ENCODE assay signal across 7 mouse cellular contexts in genomic region chr1:56976825-56977104, GRCm38 (mm10). TPM values are rescaled to one million over a fixed set of nuclear protein-coding genes. Genes with fewer than 3 reads are reported as not detected.
DNase-seq lines count a peak whose midpoint lies in the region; ATAC-seq lines count a peak whose summit lies in the region.

No protein-coding gene starts in this region.

- peak overlapping the region; percentile 57 for H3K4me2 ChIP-seq in lung, embryonic 15.5 days
- peak overlapping the region; percentile 59 for H3K4me2 ChIP-seq in forebrain, embryonic 15.5 days (replicated peaks)
- peak overlapping the region; percentile 37 for H3K4me2 ChIP-seq in liver, embryonic 12.5 days
- H3K4me2 ChIP-seq in stomach, embryonic 16.5 days (ENCODE audit: low read depth, low read length), result peak overlapping the region; percentile 37

- no peak overlapping the region for H3K9ac ChIP-seq in lung, embryonic 15.5 days
- peak overlapping the region; percentile 42 for H3K9ac ChIP-seq in forebrain, embryonic 15.5 days (replicated peaks)
- H3K9ac ChIP-seq in liver, embryonic 12.5 days, result no peak overlapping the region
- no peak overlapping the region for H3K9ac ChIP-seq in stomach, embryonic 16.5 days (ENCODE audit: low read length)

- H3K4me3 ChIP-seq in lung, embryonic 15.5 days, result peak overlapping the region; percentile 27
- H3K4me3 ChIP-seq in forebrain, embryonic 15.5 days, result peak overlapping the region; percentile 35
- H3K4me3 ChIP-seq in liver, embryonic 12.5 days, result no peak overlapping the region
- H3K4me3 ChIP-seq in stomach, embryonic 16.5 days (replicated peaks; ENCODE audit: low read length), result peak overlapping the region; percentile 36

- 3% methylated on average over 11 of the region's 11 CpGs for WGBS in lung, embryonic 15.5 days
- 1% methylated on average over 11 of the region's 11 CpGs for WGBS in forebrain, embryonic 15.5 days
- 3% methylated on average over 11 of the region's 11 CpGs for WGBS in liver, embryonic 12.5 days (ENCODE audit: insufficient replicate concordance)
- 3% methylated on average over 11 of the region's 11 CpGs for WGBS in stomach, embryonic 16.5 days

- no peaks in the 10 kb centered on the region for H3K36me3 ChIP-seq in lung, embryonic 15.5 days
- H3K36me3 ChIP-seq in forebrain, embryonic 15.5 days, result no peaks in the 10 kb centered on the region
- no peaks in the 10 kb centered on the region for H3K36me3 ChIP-seq in liver, embryonic 12.5 days
- no peaks in the 10 kb centered on the region for H3K36me3 ChIP-seq in stomach, embryonic 16.5 days (ENCODE audit: control insufficient read depth, insufficient read depth, low read length)

- H3K9me3 ChIP-seq in lung, embryonic 15.5 days, result no peaks in the 10 kb centered on the region
- H3K9me3 ChIP-seq in forebrain, embryonic 15.5 days, result no peaks in the 10 kb centered on the region
- no peaks in the 10 kb centered on the region for H3K9me3 ChIP-seq in liver, embryonic 12.5 days (replicated peaks)
- H3K9me3 ChIP-seq in stomach, embryonic 16.5 days (replicated peaks; ENCODE audit: control insufficient read depth, low read length), result no peaks in the 10 kb centered on the region

- no peak for ATAC-seq in lung, embryonic 15.5 days (ENCODE audit: borderline replicate concordance, extremely low read depth, low FRiP score, low TSS enrichment)
- ATAC-seq in forebrain, embryonic 15.5 days (replicated peaks), result no peak
- ATAC-seq in liver, embryonic 12.5 days, result no peak
- no peak for ATAC-seq in stomach, embryonic 16.5 days (ENCODE audit: insufficient read depth, low FRiP score)

- DNase-seq in lung, postnatal 10 days, result no peak
- DNase-seq in yolk sac, embryonic 10.5 days (ENCODE audit: low spot score), result no peak
- DNase-seq in cerebellum, postnatal 14 days, result no peak

- H3K4me1 ChIP-seq in lung, embryonic 15.5 days, result peaks cover 25% of the 10 kb centered on the region
- H3K4me1 ChIP-seq in forebrain, embryonic 15.5 days, result peaks cover 45% of the 10 kb centered on the region
- no peaks in the 10 kb centered on the region; the same call in 1 of the 2 replicates for H3K4me1 ChIP-seq in liver, embryonic 12.5 days
- peaks cover 11% of the 10 kb centered on the region for H3K4me1 ChIP-seq in stomach, embryonic 16.5 days (ENCODE audit: control insufficient read depth, insufficient read depth, low read length)

- peaks cover 58% of the 10 kb centered on the region for H3K27me3 ChIP-seq in lung, embryonic 15.5 days
- H3K27me3 ChIP-seq in forebrain, embryonic 15.5 days, result peaks cover 38% of the 10 kb centered on the region
- peaks cover 87% of the 10 kb centered on the region for H3K27me3 ChIP-seq in liver, embryonic 12.5 days (replicated peaks)
- peaks cover 55% of the 10 kb centered on the region for H3K27me3 ChIP-seq in stomach, embryonic 16.5 days (ENCODE audit: control insufficient read depth, insufficient read depth, low read length)

- no peak overlapping the region for H3K27ac ChIP-seq in lung, embryonic 15.5 days
- H3K27ac ChIP-seq in forebrain, embryonic 15.5 days (replicated peaks), result peak overlapping the region; percentile 79
- H3K27ac ChIP-seq in liver, embryonic 12.5 days, result no peak overlapping the region
- no peak overlapping the region for H3K27ac ChIP-seq in stomach, embryonic 16.5 days (ENCODE audit: low read length)

RNA-seq across cellular contexts. Expression of gene Satb2, which starts 1.7 kb away (rescaled TPM):
- 0.29 and 0.53 TPM in 2 replicates for polyA plus RNA-seq in lung, embryonic 15.5 days (2015; fragmentation: Nextera tagmentation; extraction: Ambion mirVana)
- 46.2 and 62.5 TPM in 2 replicates for polyA plus RNA-seq in forebrain, embryonic 15.5 days (2015; fragmentation: Nextera tagmentation; extraction: Ambion mirVana)
- 0.02 and 0.05 TPM in 2 replicates for polyA plus RNA-seq in liver, embryonic 12.5 days (2016; fragmentation: Nextera tagmentation; extraction: Ambion mirVana)
- 0.31 and 0.32 TPM in 2 replicates for polyA plus RNA-seq in stomach, embryonic 16.5 days (2015; fragmentation: Nextera tagmentation; extraction: Ambion mirVana)

Comparison
In these comparisons a context has a peak if more than half of its experiments do, and no peak if none do; other contexts are left out.
1. RNA of gene Satb2, which starts 1.7 kb away (polyA plus RNA-seq): 46.2 to 62.5 TPM in forebrain, embryonic 15.5 days; 0.31 to 0.32 TPM in stomach, embryonic 16.5 days, 0.29 to 0.53 TPM in lung, embryonic 15.5 days and 0.02 to 0.05 TPM in liver, embryonic 12.5 days; every median in the first group is over 10 times any median in the second.
2. Peak in every context shown above with its lines, with median percentiles within 50 percentile points of each other: H3K4me2 ChIP-seq.